Mouse (Mus musculus) liver, adult (tissue): ENCODE measurements around the gene Arhgap28.

Source experiments
- GATA4 ChIP-seq: IDR thresholded peaks from 2 replicates; pipeline ENCODE4 v1.6.1; 2014; ENCODE audit warnings: mild to moderate bottlenecking, low read length; ENCODE audit not compliant: insufficient replicate concordance

The Arhgap28 gene

GRCm38 (mm10) chr17:67966853-67967540, 36.9 kb downstream of the Arhgap28 start:
- TF ChIP-seq GATA4 = no peak

- no peak for TF ChIP-seq GATA4
Observed at GRCm38 (mm10) chr17:67962858-67963257, 41.1 kb downstream of the Arhgap28 start.

GRCm38 (mm10) chr17:67962020-67962419, 41.9 kb downstream of the Arhgap28 start:
- no peak for TF ChIP-seq GATA4

- no peak for TF ChIP-seq GATA4
Observed at GRCm38 (mm10) chr17:67958909-67959308, 45.0 kb downstream of the Arhgap28 start.

- no peak for TF ChIP-seq GATA4
Observed at GRCm38 (mm10) chr17:67957603-67958002, 46.3 kb downstream of the Arhgap28 start.

- TF ChIP-seq GATA4 = no peak
Observed at GRCm38 (mm10) chr17:67955876-67956690, 47.8 kb downstream of the Arhgap28 start.

- TF ChIP-seq GATA4 = no peak
Observed at GRCm38 (mm10) chr17:67954961-67955360, 49.0 kb downstream of the Arhgap28 start.

GRCm38 (mm10) chr17:67950523-67951213, 53.3 kb downstream of the Arhgap28 start:
- TF ChIP-seq GATA4 = no peak

- no peak for TF ChIP-seq GATA4
Observed at GRCm38 (mm10) chr17:67948601-67949000, 55.3 kb downstream of the Arhgap28 start.

GRCm38 (mm10) chr17:67945453-67945852, 58.5 kb downstream of the Arhgap28 start:
- no peak for TF ChIP-seq GATA4

- no peak for TF ChIP-seq GATA4
Observed at GRCm38 (mm10) chr17:67944256-67944655, 59.7 kb downstream of the Arhgap28 start.

GRCm38 (mm10) chr17:67941026-67941425, 62.9 kb downstream of the Arhgap28 start:
- TF ChIP-seq GATA4 = no peak

GRCm38 (mm10) chr17:67937050-67937449, 66.9 kb downstream of the Arhgap28 start:
- no peak for TF ChIP-seq GATA4

GRCm38 (mm10) chr17:67935556-67935955, 68.4 kb downstream of the Arhgap28 start:
- no peak for TF ChIP-seq GATA4

- no peak for TF ChIP-seq GATA4
Observed at GRCm38 (mm10) chr17:67931396-67931795, 72.5 kb downstream of the Arhgap28 start.

GRCm38 (mm10) chr17:67930957-67931356, 73.0 kb downstream of the Arhgap28 start:
- no peak for TF ChIP-seq GATA4
